Mouse (Mus musculus): Measurements from ENCODE around the gene Slc7a10.
A peak's percentile ranks its signal among the peaks of the same experiment; 100 is the strongest.

The Slc7a10 gene

GRCm38 (mm10) chr7:35185889-35186569 lies at the start of gene Slc7a10:
Gene Slc7a10 (plus strand): TSS chr7:35186385.
- no peak for DNase-seq

- no peak for DNase-seq
These were observed 48.7 kb upstream of the Slc7a10 start for GRCm38 (mm10) chr7:35137524-35137923.

DNA sequence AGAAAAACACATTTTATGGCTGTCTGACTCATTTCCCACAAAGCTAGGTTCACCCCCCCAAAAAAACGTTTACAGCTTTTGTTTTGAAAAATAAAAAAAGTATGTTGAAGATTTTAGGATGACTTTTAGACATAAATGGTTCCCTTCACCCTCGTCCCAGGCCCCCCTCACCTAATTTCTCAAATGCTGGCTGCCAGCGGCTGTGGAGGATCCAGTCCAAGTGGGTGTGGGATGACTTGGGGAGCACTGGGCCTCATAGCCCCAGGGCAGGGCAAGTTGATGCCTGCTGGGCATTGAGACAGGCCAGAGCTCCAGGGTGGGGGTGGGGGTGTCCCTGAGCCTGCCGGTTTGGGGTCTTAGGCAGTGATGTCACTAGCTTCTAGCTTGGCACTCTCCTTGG lies 47.7 kb upstream of the Slc7a10 start:
- DNase-seq: no peak

DNA sequence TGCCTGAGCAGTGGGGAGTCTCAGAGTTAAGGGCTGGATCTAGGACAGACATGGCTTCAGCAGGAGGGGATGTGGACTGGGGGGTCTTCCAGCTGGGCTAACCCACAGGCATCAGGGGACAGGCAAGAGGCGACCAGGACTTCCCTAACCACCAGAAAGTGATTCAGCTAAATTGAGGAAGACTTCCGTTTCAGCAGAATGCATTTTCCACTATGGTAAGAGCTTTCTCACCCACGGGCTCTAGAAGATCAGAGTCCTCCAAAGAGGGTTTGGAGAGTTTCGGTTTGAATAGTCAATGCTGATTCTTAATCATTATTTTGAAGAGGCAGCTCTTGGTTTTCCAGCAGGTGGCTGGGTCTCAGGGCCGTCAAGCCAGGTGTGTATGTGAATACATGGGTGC lies 46.3 kb upstream of the Slc7a10 start:
- DNase-seq: no peak

DNA sequence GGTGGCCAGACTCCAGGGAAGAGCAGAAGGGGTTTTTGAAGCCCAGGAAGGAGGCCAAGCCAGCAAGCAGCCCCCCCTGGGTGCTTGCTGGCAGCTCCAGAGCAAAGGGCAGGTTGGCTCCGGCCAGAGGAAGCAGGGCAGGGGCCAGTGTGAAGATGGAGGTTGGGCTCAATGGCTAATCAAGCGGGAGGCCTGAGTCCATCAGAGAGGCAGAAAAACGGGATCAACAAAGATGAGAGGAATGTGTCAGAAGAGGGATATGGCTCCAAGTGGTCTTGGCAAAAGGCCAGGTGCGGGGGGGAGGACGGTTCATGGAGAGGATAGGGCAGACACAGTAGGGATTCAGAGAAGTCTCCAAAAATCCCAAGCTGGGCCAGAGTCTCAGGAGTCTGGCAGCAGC lies 44.7 kb upstream of the Slc7a10 start:
- peak; percentile 57 for DNase-seq

GRCm38 (mm10) chr7:35142522-35142921 lies 43.7 kb upstream of the Slc7a10 start:
- DNase-seq: no peak

- DNase-seq: peak; percentile 66
These were observed 42.1 kb upstream of the Slc7a10 start for GRCm38 (mm10) chr7:35143864-35144618.

- DNase-seq: no peak
These were observed 41.1 kb upstream of the Slc7a10 start for GRCm38 (mm10) chr7:35145068-35145467.

- no peak for DNase-seq
These were observed 39.9 kb upstream of the Slc7a10 start for GRCm38 (mm10) chr7:35146269-35146668.

DNA sequence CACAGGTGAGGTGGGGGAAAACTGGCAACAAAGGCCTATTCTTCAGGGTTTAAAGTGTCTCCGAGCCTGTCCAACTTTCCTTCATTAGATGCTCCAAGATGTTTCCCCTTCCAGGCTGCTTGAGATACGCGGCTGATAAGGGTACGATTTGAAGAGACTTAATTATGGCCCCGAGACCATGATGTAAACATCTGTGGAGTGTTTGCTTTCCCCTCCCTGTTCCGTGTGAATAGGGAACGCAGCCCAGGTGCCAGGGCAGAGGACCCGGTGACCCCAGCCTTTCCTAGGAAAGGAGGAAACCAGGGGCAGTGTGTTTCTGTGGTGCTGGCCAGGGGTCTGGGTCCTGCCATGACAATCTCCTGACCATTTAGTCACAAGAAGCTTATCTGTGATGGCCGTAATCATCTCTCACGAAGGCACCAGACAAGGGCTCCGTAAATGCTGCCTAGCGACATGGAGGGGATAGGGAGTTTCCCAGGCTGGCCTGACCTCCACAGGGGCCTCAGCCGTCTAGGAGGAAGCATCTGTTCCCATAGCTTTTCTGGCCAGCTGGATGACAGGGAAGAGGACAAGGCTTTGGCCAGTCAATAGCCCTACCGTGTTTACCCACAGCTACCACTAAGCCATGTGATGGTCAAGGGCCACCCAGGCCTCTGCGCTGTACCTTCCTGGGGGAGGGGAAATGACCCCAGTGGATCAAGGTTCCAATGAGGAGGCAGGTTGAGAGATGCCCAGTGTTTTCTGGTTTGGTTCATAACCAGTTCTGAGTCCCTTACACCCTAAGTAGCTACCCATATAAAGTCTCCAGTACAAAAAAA lies 36.4 kb upstream of the Slc7a10 start:
- peak; percentile 38 for DNase-seq

GRCm38 (mm10) chr7:35150860-35151259 lies 35.3 kb upstream of the Slc7a10 start:
- no peak for DNase-seq

DNA sequence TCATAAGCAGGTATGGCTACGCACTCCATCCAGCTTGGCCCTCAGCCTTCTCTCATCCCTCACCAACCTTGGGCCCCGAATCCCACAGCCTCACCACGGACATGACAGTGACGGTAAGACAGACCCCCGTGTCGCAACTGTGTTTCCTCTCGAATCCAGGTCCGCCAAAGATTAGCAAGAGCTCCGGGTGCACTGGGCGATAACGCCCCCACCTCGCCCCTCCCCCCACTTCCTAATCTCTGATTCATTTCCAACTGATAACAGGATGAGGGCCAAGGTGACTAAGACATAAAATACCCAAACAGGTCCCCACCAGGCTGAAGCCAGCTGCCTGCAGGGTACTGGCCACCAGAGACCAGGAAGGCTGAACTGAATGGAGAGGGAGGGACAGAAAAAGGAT lies 31.7 kb upstream of the Slc7a10 start:
- DNase-seq: peak; percentile 31

GRCm38 (mm10) chr7:35156561-35157477 lies 29.4 kb upstream of the Slc7a10 start:
- DNase-seq: no peak

GRCm38 (mm10) chr7:35157512-35157911 lies 28.7 kb upstream of the Slc7a10 start:
- DNase-seq: no peak

GRCm38 (mm10) chr7:35162443-35162842 lies 23.7 kb upstream of the Slc7a10 start:
- DNase-seq: no peak

GRCm38 (mm10) chr7:35163600-35163999 lies 22.6 kb upstream of the Slc7a10 start:
- no peak for DNase-seq

DNA sequence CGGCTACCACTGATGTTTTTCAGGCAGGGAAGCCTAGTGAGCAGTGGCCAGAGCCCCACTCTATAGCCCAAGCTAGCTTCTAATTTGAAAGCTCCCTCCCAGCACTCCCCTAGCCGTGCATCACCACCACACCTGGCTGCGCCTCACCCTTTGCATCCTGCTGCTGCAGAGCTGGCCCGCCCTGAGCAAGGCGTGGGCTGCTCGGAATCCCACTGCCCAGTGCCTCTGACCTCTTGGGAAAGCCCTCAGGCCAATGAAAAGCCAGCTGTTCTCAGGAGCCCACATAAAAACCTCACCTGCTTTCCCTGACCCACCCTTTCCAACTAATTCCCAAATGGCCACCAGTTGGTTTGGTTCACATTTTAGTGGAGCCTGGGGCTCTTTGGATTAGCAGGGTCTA lies 22.1 kb upstream of the Slc7a10 start:
- DNase-seq: no peak

- DNase-seq: no peak
These were observed 19.2 kb upstream of the Slc7a10 start for GRCm38 (mm10) chr7:35166988-35167387.

DNA sequence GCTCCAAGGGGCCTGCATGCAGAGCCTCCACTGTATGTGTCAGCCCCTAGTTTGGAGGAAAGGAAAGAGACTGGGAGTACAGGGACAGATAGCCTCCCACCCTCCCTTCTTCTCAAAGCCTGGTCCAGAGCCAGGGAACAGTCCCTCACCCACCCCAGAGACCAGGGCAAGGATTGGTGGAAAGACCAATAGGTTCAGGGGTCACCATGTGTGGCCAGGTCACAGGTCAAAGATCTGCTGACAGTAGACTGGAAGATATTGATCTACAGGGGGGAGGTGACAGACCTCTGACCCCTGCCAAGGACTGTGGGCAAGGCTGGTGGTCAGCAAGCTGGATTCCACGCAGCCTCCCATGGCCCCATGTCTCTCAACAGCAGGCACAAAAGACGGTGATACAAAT lies 18.3 kb upstream of the Slc7a10 start:
- peak; percentile 51 for DNase-seq

- peak; percentile 81 for DNase-seq
These were observed 16.8 kb upstream of the Slc7a10 start for GRCm38 (mm10) chr7:35169341-35169740.

DNA sequence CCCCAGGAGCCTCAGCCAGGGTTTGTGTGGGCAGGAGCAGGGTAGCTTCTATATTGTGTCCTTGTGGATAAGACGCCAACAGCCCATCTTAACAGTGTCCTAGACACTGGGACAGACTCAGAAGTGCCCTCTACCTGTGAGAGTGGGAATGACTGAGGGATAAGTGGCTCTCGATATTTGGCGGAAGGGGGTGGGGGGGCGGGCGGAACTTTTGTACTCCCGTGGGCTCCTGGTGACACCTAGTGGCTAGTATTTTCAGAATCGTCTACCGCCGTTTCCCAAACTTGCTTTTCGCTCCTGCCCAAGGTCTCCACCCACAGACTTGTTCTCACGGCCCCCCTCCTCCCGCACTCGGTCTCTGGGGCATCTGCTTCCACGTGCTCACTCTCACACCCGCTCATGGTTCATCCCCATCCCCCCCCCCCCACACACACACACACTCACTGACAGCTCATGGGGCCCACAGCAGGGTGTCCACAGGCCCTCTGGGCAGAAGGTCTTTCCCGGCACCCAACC lies 14.3 kb upstream of the Slc7a10 start:
- DNase-seq: peak; percentile 72

DNA sequence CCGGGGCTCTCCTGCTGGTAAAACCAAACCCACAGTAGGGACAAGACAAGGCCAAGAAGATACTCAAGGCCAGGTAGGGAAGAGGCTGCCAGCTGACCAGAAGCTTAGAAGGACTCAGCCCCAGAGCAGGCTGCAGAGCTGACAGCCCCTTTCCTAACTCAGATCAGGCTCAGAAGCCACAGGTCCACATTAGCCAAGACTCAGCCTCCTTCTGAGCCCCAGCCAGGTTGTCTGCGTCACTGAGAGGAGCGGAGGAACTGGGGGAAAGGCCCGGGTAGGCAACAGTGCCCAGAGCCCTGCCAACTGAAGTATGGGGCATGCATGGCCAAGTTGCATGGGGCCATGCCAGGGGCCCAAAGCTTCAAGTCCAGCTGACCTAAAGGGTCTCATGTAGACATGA lies 13.7 kb upstream of the Slc7a10 start:
- no peak for DNase-seq
